Mouse (Mus musculus): ENCODE measurements at regions not wholly inside any gene's neighbourhood (a gene's known extent, or its start where the extent isn't known, plus 50 kb on each side); places are given as distances from the start of the nearest gene placed in this dataset.

DNA sequence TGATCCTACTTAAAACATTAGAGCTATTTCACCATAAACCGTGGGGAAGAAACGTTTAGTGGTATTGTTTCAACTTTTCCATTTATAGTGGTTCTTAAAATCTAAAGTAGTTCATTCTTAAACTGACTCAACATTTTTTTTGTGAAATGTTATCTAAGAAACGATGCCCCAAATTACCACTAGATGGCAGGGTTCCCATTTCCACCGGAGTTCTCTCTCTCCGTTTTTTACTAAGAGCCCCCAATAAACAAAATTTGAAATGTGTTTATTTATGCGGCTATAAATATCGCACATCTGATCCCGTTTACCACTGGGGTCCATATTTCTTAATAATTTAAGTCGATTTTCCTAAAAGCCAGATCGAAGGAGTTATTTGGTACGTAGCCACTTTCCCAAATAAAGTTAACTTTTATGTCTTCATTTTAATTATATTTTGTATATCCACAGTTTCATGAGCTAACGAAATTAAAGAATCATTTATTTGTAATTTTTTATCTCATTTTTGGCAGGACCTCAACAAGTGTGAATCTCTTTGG lies 586.5 kb upstream of the Lcorl start:
- 14% methylated on average over 12 of the region's 12 CpGs for WGBS
- DNase-seq (ENCODE audit: extremely low read depth, low read depth, low spot score): peak; percentile 19
- no peaks in the 10 kb centered on the region for H3K27me3 ChIP-seq (ENCODE audit: control insufficient read depth, insufficient read depth, low read length)
- H3K27ac ChIP-seq (replicated peaks; ENCODE audit: insufficient read depth, low read depth, low read length): no peak overlapping the region
- no peaks in the 10 kb centered on the region for H3K4me1 ChIP-seq (ENCODE audit: control insufficient read depth, insufficient read depth, low read length)
- no peak for TF ChIP-seq POLR2A (IDR thresholded peaks at IDR 0.05; ENCODE audit: extremely low read depth, insufficient read depth, low read length)
- no peak for TF ChIP-seq CTCF (IDR thresholded peaks at IDR 0.05; ENCODE audit: low read depth, low read length)
- no peaks in the 10 kb centered on the region for H3K79me2 ChIP-seq (ENCODE audit: control insufficient read depth, insufficient read depth, low read length)
- H3K36me3 ChIP-seq (ENCODE audit: control insufficient read depth, insufficient read depth, low read length): no peaks in the 10 kb centered on the region
- no peak overlapping the region for H3K9ac ChIP-seq (ENCODE audit: low read depth, low read length)
- no peak overlapping the region for H3K4me3 ChIP-seq (ENCODE audit: insufficient read depth, low read depth, low read length)

DNA sequence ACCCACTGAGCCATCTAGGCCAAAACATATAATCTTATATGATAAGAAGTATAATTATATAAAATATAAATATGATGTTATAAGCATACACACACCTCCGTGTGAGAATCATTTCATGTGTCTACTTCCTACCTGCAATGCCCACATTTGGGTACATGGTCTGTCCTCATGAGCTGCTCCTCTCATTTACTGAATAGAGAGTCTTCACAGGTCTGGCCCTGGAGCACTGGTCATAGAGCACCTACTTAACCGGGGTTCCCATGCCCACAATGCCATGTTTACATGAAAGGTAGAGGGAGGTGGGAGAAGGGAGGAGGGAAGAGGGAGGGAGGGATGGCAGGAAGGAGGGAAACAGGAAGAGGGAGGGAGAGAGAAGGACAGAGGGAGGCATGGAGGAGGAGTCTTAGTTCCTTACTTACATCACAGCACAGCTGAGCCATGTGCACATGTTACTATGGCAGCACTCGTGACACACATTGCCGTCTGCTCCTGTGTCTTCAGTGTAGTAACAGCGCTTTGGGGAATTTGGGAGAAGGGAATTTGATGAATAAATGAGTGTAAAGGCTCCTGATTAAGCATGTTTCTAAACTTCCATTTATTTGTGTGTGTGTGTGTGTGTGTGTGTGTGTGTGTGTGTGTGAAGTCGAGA lies 585.3 kb upstream of the Lcorl start:
- no peak for TF ChIP-seq CTCF (IDR thresholded peaks at IDR 0.05; ENCODE audit: low read depth, low read length)
- TF ChIP-seq POLR2A (IDR thresholded peaks at IDR 0.05; ENCODE audit: extremely low read depth, insufficient read depth, low read length): no peak
- H3K79me2 ChIP-seq (ENCODE audit: control insufficient read depth, insufficient read depth, low read length): no peaks in the 10 kb centered on the region
- no peak for DNase-seq (ENCODE audit: extremely low read depth, low read depth, low spot score)
- no peaks in the 10 kb centered on the region for H3K4me1 ChIP-seq (ENCODE audit: control insufficient read depth, insufficient read depth, low read length)
- H3K27me3 ChIP-seq (ENCODE audit: control insufficient read depth, insufficient read depth, low read length): no peaks in the 10 kb centered on the region
- no peak overlapping the region for H3K27ac ChIP-seq (replicated peaks; ENCODE audit: insufficient read depth, low read depth, low read length)
- no peak overlapping the region for H3K9ac ChIP-seq (ENCODE audit: low read depth, low read length)
- H3K36me3 ChIP-seq (ENCODE audit: control insufficient read depth, insufficient read depth, low read length): no peaks in the 10 kb centered on the region
- whole genome bisulfite sequencing: 79% methylated on average over 6 of the region's 6 CpGs
- H3K4me3 ChIP-seq (ENCODE audit: insufficient read depth, low read depth, low read length): no peak overlapping the region

DNA sequence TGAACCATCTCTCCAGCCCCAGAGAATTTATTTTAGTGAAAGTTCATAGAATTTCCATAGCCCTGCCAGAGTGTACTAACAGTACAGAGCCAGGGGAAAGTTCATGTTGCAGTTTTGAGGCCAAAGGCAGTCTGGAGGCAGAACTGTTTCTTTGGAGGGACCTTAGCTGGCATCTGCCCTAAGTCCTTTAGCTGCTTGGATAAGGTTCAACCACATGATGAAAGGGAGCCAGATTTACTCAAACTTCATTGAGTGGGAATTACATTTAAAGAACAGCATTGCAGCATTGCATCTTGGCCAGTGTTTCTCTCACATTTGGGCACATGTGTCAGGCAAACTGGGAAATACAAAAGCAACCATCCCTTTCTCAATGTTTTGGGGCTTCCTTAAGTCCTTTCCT lies 584.3 kb upstream of the Lcorl start:
- Histone ChIP-seq H3K36me3 (ENCODE audit: control insufficient read depth, insufficient read depth, low read length) (no peaks in the 10 kb centered on the region), H3K27me3 (ENCODE audit: control insufficient read depth, insufficient read depth, low read length) (no peaks in the 10 kb centered on the region), H3K9ac (ENCODE audit: low read depth, low read length) (no peak overlapping the region), H3K27ac (replicated peaks; ENCODE audit: insufficient read depth, low read depth, low read length) (no peak overlapping the region), H3K79me2 (ENCODE audit: control insufficient read depth, insufficient read depth, low read length) (no peaks in the 10 kb centered on the region), H3K4me3 (ENCODE audit: insufficient read depth, low read depth, low read length) (no peak overlapping the region), H3K4me1 (ENCODE audit: control insufficient read depth, insufficient read depth, low read length) (no peaks in the 10 kb centered on the region)
- TF ChIP-seq CTCF (IDR thresholded peaks at IDR 0.05; ENCODE audit: low read depth, low read length) (no peak), POLR2A (IDR thresholded peaks at IDR 0.05; ENCODE audit: extremely low read depth, insufficient read depth, low read length) (no peak)
- DNase-seq (ENCODE audit: extremely low read depth, low read depth, low spot score): peak; percentile 41

DNA sequence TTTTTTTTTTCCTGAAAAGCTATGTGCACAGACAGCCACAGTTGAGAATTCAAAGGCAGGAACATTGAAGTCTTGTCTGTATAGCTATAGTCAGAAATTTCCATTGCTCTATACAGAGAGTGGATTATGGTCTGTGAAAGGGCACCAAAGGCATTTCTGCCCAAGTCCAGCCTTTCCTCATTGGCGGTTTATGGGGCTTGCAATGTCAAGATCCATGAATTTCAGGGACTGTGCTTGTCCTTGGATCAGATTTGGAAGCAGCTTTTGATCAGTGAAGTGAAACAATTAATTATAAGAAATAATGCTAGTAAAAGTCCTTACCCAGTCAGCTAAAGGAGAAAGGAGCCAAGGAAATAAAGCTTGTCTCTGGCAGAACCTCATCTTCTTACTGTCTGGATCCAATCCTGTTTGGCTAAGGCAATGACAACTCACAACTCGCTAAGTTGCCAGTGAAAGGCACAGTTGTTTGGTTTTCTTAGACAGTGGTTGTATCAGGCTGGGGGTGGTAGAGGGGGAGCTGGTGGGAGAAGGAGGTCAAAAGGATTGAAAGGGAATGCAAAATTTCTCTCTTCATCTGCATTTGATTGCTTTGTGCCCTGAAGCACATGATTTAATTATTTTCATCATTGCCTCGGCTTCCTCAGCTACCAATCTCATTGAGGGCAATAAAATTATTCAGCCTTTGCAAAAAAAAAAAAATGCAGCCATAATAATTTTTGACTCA lies 574.4 kb upstream of the Lcorl start:
- H3K79me2 ChIP-seq (ENCODE audit: control insufficient read depth, insufficient read depth, low read length): no peaks in the 10 kb centered on the region
- no peak overlapping the region for H3K27ac ChIP-seq (replicated peaks; ENCODE audit: insufficient read depth, low read depth, low read length)
- TF ChIP-seq CTCF (IDR thresholded peaks at IDR 0.05; ENCODE audit: low read depth, low read length) (no peak), POLR2A (IDR thresholded peaks at IDR 0.05; ENCODE audit: extremely low read depth, insufficient read depth, low read length) (no peak)
- no peaks in the 10 kb centered on the region for H3K27me3 ChIP-seq (ENCODE audit: control insufficient read depth, insufficient read depth, low read length)
- H3K4me1 ChIP-seq (ENCODE audit: control insufficient read depth, insufficient read depth, low read length): no peaks in the 10 kb centered on the region
- no peak overlapping the region for H3K9ac ChIP-seq (ENCODE audit: low read depth, low read length)
- no peaks in the 10 kb centered on the region for H3K36me3 ChIP-seq (ENCODE audit: control insufficient read depth, insufficient read depth, low read length)
- 69% methylated on average over 3 of the region's 3 CpGs for WGBS
- no peak for DNase-seq (ENCODE audit: extremely low read depth, low read depth, low spot score)
- H3K4me3 ChIP-seq (ENCODE audit: insufficient read depth, low read depth, low read length): no peak overlapping the region

DNA sequence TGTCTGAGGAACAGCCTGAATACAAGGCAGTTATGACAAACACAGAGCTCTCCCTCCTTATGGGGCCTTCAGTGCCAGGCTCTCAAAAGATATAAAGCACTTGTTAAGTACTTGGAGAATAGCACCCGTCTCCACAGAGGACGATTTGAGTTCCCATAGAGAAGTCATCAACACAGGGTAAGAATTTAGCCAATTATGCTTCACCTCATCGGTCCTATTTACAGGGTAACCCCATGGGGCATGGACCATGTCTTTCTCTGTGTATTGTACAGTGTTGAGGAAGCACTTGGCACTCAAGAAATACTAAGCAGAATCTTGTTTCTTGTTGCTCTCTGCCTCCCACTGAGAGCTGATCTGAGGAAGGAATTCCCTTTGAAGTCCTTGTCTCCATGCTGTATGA lies 565.3 kb upstream of the Lcorl start:
- WGBS: 79% methylated on average over 3 of the region's 3 CpGs
- no peak for DNase-seq (ENCODE audit: extremely low read depth, low read depth, low spot score)
- no peak for TF ChIP-seq CTCF (IDR thresholded peaks at IDR 0.05; ENCODE audit: low read depth, low read length)
- TF ChIP-seq POLR2A (IDR thresholded peaks at IDR 0.05; ENCODE audit: extremely low read depth, insufficient read depth, low read length): no peak
- Histone ChIP-seq H3K4me1 (ENCODE audit: control insufficient read depth, insufficient read depth, low read length) (no peaks in the 10 kb centered on the region), H3K79me2 (ENCODE audit: control insufficient read depth, insufficient read depth, low read length) (no peaks in the 10 kb centered on the region), H3K27ac (replicated peaks; ENCODE audit: insufficient read depth, low read depth, low read length) (no peak overlapping the region), H3K36me3 (ENCODE audit: control insufficient read depth, insufficient read depth, low read length) (no peaks in the 10 kb centered on the region), H3K9ac (ENCODE audit: low read depth, low read length) (no peak overlapping the region), H3K4me3 (ENCODE audit: insufficient read depth, low read depth, low read length) (no peak overlapping the region), H3K27me3 (ENCODE audit: control insufficient read depth, insufficient read depth, low read length) (no peaks in the 10 kb centered on the region)

DNA sequence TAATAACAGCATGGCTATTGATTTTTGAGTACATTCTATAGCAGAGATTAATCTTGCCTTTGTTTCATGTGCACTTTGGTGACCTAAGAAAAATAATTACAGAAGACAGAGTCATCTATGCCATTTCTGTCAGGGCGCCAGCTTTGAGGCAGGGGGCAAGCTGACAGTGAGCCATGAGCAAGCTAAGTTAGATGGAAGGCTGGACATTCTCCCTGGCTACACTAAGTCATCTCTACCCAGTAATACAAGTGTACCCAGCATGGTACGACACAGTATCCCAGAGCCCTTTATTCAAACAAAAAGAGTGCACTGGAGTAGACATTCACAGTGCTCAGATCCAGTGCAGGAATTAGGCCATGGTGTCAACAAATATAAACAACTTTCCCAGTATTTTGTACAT lies 549.6 kb upstream of the Lcorl start:
- no peaks in the 10 kb centered on the region for H3K4me1 ChIP-seq (ENCODE audit: control insufficient read depth, insufficient read depth, low read length)
- no peak for TF ChIP-seq CTCF (IDR thresholded peaks at IDR 0.05; ENCODE audit: low read depth, low read length)
- no peak for TF ChIP-seq POLR2A (IDR thresholded peaks at IDR 0.05; ENCODE audit: extremely low read depth, insufficient read depth, low read length)

More for the DNA sequence above, 549.6 kb upstream of the Lcorl start:
- H3K27me3 ChIP-seq (ENCODE audit: control insufficient read depth, insufficient read depth, low read length): no peaks in the 10 kb centered on the region
- no peak overlapping the region for H3K27ac ChIP-seq (replicated peaks; ENCODE audit: insufficient read depth, low read depth, low read length)
- no peak for DNase-seq (ENCODE audit: extremely low read depth, low read depth, low spot score)
- 78% methylated on average over 2 of the region's 2 CpGs for WGBS
- no peak overlapping the region for H3K4me3 ChIP-seq (ENCODE audit: insufficient read depth, low read depth, low read length)
- H3K9ac ChIP-seq (ENCODE audit: low read depth, low read length): no peak overlapping the region
- H3K36me3 ChIP-seq (ENCODE audit: control insufficient read depth, insufficient read depth, low read length): no peaks in the 10 kb centered on the region
- H3K79me2 ChIP-seq (ENCODE audit: control insufficient read depth, insufficient read depth, low read length): no peaks in the 10 kb centered on the region
